Mouse (Mus musculus) testis, adult 2 months (tissue): ENCODE measurements around the gene Cwf19l1. TPM values are rescaled to one million over a fixed set of nuclear protein-coding genes. Genes with fewer than 3 reads are reported as not detected.

ENCODE experiments used
- H3K27ac ChIP-seq: fragments of 200-500 bp; 2 replicates; pipeline ENCODE4 v1.5.1; 2012; ENCODE audit warnings: low read depth, low read length; ENCODE audit not compliant: control insufficient read depth, insufficient read depth
- H3K27me3 ChIP-seq: fragments of 200-500 bp; 2 replicates; pipeline ENCODE4 v1.6.1; 2012; ENCODE audit warnings: mild to moderate bottlenecking, low read length, moderate library complexity; ENCODE audit not compliant: control insufficient read depth, insufficient read depth
- H3K36me3 ChIP-seq: fragments of 200-500 bp; 2 replicates; pipeline ENCODE4 v1.6.1; 2012; ENCODE audit warnings: mild to moderate bottlenecking, low read length; ENCODE audit not compliant: control insufficient read depth, insufficient read depth
- H3K4me1 ChIP-seq: fragments of 200-500 bp; 2 replicates; pipeline ENCODE4 v1.6.1; 2012; ENCODE audit warnings: low read length; ENCODE audit not compliant: control insufficient read depth, insufficient read depth
- H3K4me3 ChIP-seq: fragments of 200-500 bp; 2 replicates; pipeline ENCODE4 v1.5.1; 2012; ENCODE audit warnings: low read depth, mild to moderate bottlenecking, low read length, moderate library complexity, mixed read lengths; ENCODE audit not compliant: control insufficient read depth
- CTCF ChIP-seq: fragments of 200-500 bp; IDR thresholded peaks from 2 replicates; pipeline ENCODE4 v1.5.1; 2012; ENCODE audit warnings: low read depth, mild to moderate bottlenecking, inconsistent platforms, low read length, moderate library complexity; ENCODE audit not compliant: control insufficient read depth, insufficient read depth, insufficient replicate concordance
- POLR2A ChIP-seq: fragments of 200-500 bp; IDR thresholded peaks from 2 replicates; pipeline ENCODE4 v1.6.1; 2012; ENCODE audit warnings: low read depth, mild to moderate bottlenecking, inconsistent platforms, low read length, moderate library complexity; ENCODE audit not compliant: control insufficient read depth
- polyA plus RNA-seq: library from polyadenylated mRNA; depleted of rRNA; stranded (reverse); fragments of >200 nt; gene quantifications from 2 replicates; pipeline ENCODE4 v1.2.3, GENCODE M21; 2012

Gene Cwf19l1
- polyA plus RNA-seq, 1 experiment: 6.8 TPM

DNA sequence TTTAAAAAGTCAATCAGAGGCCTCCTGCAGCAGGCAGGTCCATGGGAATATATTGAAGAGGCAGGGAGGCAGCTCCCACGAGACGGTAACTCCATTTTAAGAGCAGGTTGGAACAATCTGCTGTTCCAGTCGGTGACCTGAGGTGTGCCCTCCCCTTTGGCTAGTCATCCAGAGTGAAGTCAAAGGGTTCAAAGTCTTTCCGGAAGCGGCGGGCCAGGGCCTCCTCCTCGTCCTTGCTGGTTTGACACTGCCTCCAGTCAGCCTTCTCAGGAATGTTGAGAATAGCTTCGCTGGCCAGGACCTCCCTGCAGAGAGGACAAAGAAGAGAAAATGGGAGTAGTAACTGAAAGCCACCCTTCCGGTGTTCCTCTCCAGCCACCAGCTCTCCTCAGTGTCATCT, 25.3 kb downstream of the Cwf19l1 start:
- Histone ChIP-seq H3K36me3 (peaks cover 7% of the 10 kb centered on the region), H3K27ac (peak overlapping the region; percentile 28; the same call in 1 of the 2 replicates)
- TF ChIP-seq POLR2A (no peak), CTCF (no peak)

GRCm38 (mm10) chr19:44108996-44109395, 26.7 kb downstream of the Cwf19l1 start:
- peaks cover 6% of the 10 kb centered on the region; the same call in 1 of the 2 replicates for H3K36me3 ChIP-seq
- no peak overlapping the region for H3K4me3 ChIP-seq
- TF ChIP-seq POLR2A (no peak), CTCF (no peak)

More for the DNA sequence above, 25.3 kb downstream of the Cwf19l1 start:
- Histone ChIP-seq H3K27me3 (no peaks in the 10 kb centered on the region), H3K4me3 (no peak overlapping the region), H3K4me1 (peaks cover 7% of the 10 kb centered on the region)

DNA sequence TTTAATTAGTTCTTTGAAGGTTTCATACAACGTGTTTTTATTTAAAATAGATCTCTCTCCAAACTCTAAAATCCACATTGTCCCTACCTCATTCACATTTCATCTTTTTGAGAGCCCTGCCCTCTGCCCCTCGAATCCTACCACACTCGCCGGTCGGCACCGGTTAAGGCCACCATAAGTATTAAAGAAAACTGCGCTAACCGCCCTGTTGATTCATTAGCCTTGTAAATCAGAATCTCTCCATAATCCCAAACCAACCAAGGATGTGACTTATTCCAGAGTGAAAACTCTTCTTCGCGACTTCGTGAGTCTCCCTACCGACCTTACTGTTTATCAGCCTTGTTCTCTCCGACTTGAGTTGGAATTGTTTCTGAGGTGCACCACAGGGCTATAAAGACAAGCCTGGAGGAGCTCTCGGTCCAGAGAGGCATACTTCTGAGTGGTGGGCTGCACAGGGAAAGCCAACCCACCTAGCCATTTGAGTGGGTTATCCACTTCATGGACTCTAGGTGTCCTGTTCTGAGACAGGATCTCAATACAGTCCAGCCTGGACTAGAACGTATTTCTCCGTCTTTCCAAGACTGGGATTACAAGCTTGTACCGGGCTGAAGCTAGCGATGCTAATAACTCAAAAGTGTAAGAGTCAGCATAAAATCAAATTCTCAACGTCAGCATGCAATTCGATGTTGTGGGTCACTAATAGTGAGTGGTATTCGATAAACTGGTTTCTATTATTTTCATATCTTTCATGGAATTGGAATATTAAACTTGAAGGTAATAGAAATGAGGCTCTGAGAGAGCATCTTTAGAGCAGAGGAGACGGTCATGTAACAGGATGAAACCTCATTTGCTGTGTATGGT, 27.8 kb downstream of the Cwf19l1 start:
- H3K27me3 ChIP-seq: no peaks in the 10 kb centered on the region
- H3K4me3 ChIP-seq: peak overlapping the region; percentile 94
- TF ChIP-seq CTCF (no peak), POLR2A (no peak)
- H3K36me3 ChIP-seq: peaks cover 3% of the 10 kb centered on the region; the same call in 1 of the 2 replicates
- peaks cover 5% of the 10 kb centered on the region for H3K4me1 ChIP-seq
- H3K27ac ChIP-seq: peak overlapping the region; percentile 89

More at GRCm38 (mm10) chr19:44108996-44109395, 26.7 kb downstream of the Cwf19l1 start:
- Histone ChIP-seq H3K4me1 (peaks cover 5% of the 10 kb centered on the region), H3K27ac (no peak overlapping the region), H3K27me3 (no peaks in the 10 kb centered on the region)

- TF ChIP-seq CTCF (no peak), POLR2A (peak; percentile 68)
- Histone ChIP-seq H3K36me3 (0 out of 2 replicates have a peak, but pooled peaks cover 1% of the 10 kb centered on the region), H3K4me3 (peak within 1 kb of the TSS; percentile 94), H3K27me3 (no peaks in the 10 kb centered on the region), H3K4me1 (peaks cover 5% of the 10 kb centered on the region), H3K27ac (peak within 1 kb of the TSS; percentile 89)
Measured at GRCm38 (mm10) chr19:44106831-44107660, 28.6 kb downstream of the Cwf19l1 start, which contains the start of gene Chuk. TSS of gene Chuk (minus strand) at chr19:44107480.

- Histone ChIP-seq H3K4me1 (peaks cover 5% of the 10 kb centered on the region), H3K27me3 (no peaks in the 10 kb centered on the region), H3K4me3 (no peak overlapping the region), H3K27ac (no peak overlapping the region), H3K36me3 (0 out of 2 replicates have a peak, but pooled peaks cover 1% of the 10 kb centered on the region)
- no peak for TF ChIP-seq POLR2A
- no peak for TF ChIP-seq CTCF
Measured at GRCm38 (mm10) chr19:44104393-44104792, 31.3 kb downstream of the Cwf19l1 start.

DNA sequence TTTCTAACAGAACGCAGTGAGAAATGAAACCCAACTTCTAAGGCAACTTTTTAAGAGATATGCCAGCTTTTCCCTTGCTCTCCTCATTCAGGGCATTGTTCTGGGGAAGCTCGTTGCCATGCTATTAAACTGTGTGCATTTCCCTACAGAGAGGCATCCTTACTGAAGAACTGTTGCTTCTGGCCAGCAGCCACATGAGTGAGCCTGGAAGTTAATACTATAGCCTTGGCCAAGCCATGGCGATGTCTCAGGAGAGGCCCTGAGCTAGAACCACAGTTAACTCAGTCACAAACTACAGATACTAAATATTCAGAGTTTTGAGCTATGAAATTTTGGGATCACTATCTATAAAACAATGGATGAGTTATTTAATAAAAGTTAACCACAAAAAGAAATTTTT, 32.7 kb downstream of the Cwf19l1 start:
- no peaks in the 10 kb centered on the region for H3K27me3 ChIP-seq
- H3K4me3 ChIP-seq: no peak overlapping the region
- H3K4me1 ChIP-seq: peaks cover 4% of the 10 kb centered on the region
- H3K36me3 ChIP-seq: peaks cover 3% of the 10 kb centered on the region; the same call in 1 of the 2 replicates
- TF ChIP-seq CTCF: no peak
- no peak for TF ChIP-seq POLR2A
- no peak overlapping the region for H3K27ac ChIP-seq

DNA sequence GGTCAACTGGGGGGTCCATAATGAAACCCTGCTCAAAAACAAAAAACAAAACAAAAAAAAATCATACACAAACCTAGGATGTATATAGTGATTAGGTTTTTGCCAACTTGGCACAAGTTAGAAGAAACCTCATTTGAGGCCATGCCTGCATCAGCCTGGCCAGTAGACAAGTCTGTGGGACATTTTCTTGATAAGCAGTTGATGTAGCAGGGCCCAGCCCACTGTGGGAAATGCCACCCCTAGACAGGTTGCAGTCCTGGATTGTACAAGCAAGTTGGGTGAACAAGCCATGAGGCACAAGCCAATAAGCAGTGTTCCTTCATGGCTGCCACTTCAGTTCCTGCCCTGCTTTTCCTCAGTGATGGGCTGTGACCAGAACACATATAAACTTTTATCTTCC, 34.8 kb downstream of the Cwf19l1 start:
- TF ChIP-seq POLR2A (no peak), CTCF (no peak)
- no peak overlapping the region for H3K4me3 ChIP-seq
- H3K27ac ChIP-seq: no peak overlapping the region
- no peaks in the 10 kb centered on the region for H3K4me1 ChIP-seq
- no peaks in the 10 kb centered on the region for H3K27me3 ChIP-seq
- peaks cover 3% of the 10 kb centered on the region; the same call in 1 of the 2 replicates for H3K36me3 ChIP-seq
